Mouse (Mus musculus) kidney, embryonic 16.5 days (tissue): ENCODE results near the gene Mctp2. TPM values are rescaled to one million over a fixed set of nuclear protein-coding genes. Genes with fewer than 3 reads are reported as not detected.
A peak's percentile ranks its signal among the peaks of the same experiment; 100 is the strongest.

Experiments used
- ATAC-seq: fragments of 200-750 bp; cut with Nextera tagmentation; 2 replicates; pipeline ENCODE4 v1.8.0; 2017; ENCODE audit warnings: moderate TSS enrichment; ENCODE audit not compliant: low FRiP score, low TSS enrichment
- H3K27ac ChIP-seq: fragments of 300-500 bp; sonication (generic); 2 replicates; pipeline ENCODE4 v1.5.1; 2014; ENCODE audit warnings: low read length
- H3K27me3 ChIP-seq: fragments of 300-500 bp; sonication (generic); 2 replicates; pipeline ENCODE4 v1.6.1; 2014; ENCODE audit warnings: low read length, control low read depth, mixed read lengths; ENCODE audit not compliant: insufficient read depth
- H3K36me3 ChIP-seq: fragments of 300-500 bp; sonication (generic); 2 replicates; pipeline ENCODE4 v1.6.1; 2014; ENCODE audit warnings: low read length, control low read depth, mixed read lengths; ENCODE audit not compliant: insufficient read depth
- H3K4me1 ChIP-seq: fragments of 300-500 bp; sonication (generic); 2 replicates; pipeline ENCODE4 v1.6.1; 2014; ENCODE audit warnings: low read length, control low read depth, mixed read lengths; ENCODE audit not compliant: insufficient read depth
- H3K4me2 ChIP-seq: fragments of 300-500 bp; sonication (generic); replicated peaks from 2 replicates; pipeline ENCODE4 v1.6.1; 2014; ENCODE audit warnings: low read depth, low read length
- H3K4me3 ChIP-seq: fragments of 300-500 bp; sonication (generic); 2 replicates; pipeline ENCODE4 v1.5.1; 2014; ENCODE audit warnings: mild to moderate bottlenecking, low read length
- H3K9ac ChIP-seq: fragments of 300-500 bp; sonication (generic); replicated peaks from 2 replicates; pipeline ENCODE4 v1.6.1; 2014; ENCODE audit warnings: low read length
- H3K9me3 ChIP-seq: fragments of 300-500 bp; sonication (generic); 2 replicates; pipeline ENCODE4 v1.6.1; 2016; ENCODE audit warnings: low read length, control low read depth
- WGBS: fragments of 180-500 bp; shearing (Covaris S2); extraction: QIAGEN DNeasy Blood & Tissue Kit; methylation state at CpG from one replicate; pipeline ENCODE4 v1.1.7; 2014; 5-methylcytosine and 5-hydroxymethylcytosine counted together
- polyA plus RNA-seq: library from polyadenylated mRNA; unstranded; fragments of >200 nt; fragmentation: Nextera tagmentation; extraction: Ambion mirVana; gene quantifications from 2 replicates; pipeline ENCODE4 v1.2.1, GENCODE M21; 2015

Gene Mctp2
- polyA plus RNA-seq = 5.0 and 5.4 TPM in 2 replicates

DNA sequence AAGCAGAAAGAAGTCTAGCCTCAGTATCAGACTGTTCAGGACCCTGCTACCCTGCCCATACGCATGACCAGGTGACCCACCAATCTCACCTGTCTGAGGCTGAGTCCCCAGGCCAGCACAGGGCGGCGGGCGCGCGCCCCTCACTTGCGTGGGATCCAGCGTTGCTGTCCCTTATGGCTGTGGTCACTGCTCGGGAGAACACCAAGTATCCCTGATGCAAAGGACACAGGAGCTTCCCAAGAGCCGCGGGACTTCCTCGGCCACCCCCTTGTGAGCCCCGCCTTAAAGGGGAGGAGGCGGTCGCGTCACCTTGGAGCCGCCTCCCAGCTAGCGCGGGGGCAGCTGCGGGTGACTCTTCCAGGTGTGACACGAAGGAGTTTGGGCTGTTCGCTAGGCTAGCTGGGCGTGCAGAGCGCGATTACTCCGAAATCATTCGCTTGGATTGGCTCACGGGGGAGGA is at the start of gene Mctp2:
Gene Mctp2 (minus strand): TSS at position 227 of the 460 bp plus-strand sequence.
- no peaks in the 10 kb centered on the region for H3K9me3 ChIP-seq
- ATAC-seq = peak; percentile 97

GRCm38 (mm10) chr7:72345901-72346300 is 39.5 kb upstream of the Mctp2 start:
- Histone ChIP-seq H3K36me3 (no peaks in the 10 kb centered on the region), H3K9me3 (no peaks in the 10 kb centered on the region)

More for the DNA sequence above, at the start of gene Mctp2:
- Histone ChIP-seq H3K27me3 (no peaks in the 10 kb centered on the region), H3K27ac (no peak within 1 kb of the TSS), H3K4me3 (peak within 1 kb of the TSS; percentile 65), H3K36me3 (no peaks in the 10 kb centered on the region), H3K4me2 (peak within 1 kb of the TSS; percentile 99), H3K9ac (peak within 1 kb of the TSS; percentile 66), H3K4me1 (no peaks in the 10 kb centered on the region)
- under 1% methylated on average over 28 of the region's 28 CpGs for WGBS

DNA sequence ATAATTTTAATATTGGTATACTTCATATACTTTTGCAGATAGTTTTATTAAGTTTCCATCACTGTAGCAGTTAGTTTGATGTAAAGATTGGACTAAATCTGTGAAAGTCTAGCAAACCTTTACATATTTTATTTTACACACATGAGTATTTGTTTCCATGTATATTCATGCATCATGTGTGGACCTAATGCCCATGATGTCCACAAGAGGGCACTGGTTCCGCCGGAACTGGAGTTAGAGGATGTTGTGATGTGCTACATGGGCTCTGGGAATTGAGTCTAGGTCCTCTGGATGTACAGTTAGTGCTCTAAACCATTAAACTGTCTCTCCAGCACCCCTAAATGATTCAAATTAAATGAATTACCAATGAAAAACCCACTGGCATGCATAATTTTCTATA is 37.3 kb upstream of the Mctp2 start:
- H3K4me1 ChIP-seq = no peaks in the 10 kb centered on the region
- no peak overlapping the region for H3K9ac ChIP-seq
- H3K27ac ChIP-seq = no peak overlapping the region
- no peak overlapping the region for H3K4me3 ChIP-seq
- ATAC-seq = no peak
- no peaks in the 10 kb centered on the region for H3K27me3 ChIP-seq
- no peaks in the 10 kb centered on the region for H3K9me3 ChIP-seq
- H3K36me3 ChIP-seq = no peaks in the 10 kb centered on the region
- no peak overlapping the region for H3K4me2 ChIP-seq
- 77% methylated on average over 2 of the region's 2 CpGs for WGBS

More at GRCm38 (mm10) chr7:72345901-72346300, 39.5 kb upstream of the Mctp2 start:
- Histone ChIP-seq H3K4me1 (no peaks in the 10 kb centered on the region), H3K9ac (no peak overlapping the region), H3K4me3 (no peak overlapping the region), H3K4me2 (no peak overlapping the region), H3K27me3 (no peaks in the 10 kb centered on the region), H3K27ac (no peak overlapping the region)
- ATAC-seq = no peak

DNA sequence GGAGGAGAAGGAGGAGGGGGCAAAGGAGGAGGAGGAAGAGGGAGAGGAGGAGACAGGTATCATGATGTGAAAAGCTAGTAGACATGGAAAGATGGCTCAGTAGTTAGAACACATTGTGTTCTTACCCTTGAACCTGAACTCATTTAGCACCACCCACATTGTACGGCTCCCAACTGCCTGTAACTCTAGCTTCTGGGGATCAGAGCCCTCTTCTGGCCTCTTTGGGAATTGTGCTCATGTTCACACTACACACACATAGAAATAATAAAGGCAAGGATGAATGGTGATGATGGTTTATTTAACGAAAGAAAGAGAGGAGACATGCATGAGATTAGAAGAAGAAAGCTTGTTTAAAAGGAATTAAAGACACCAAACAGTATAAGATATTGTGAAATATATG is 36.4 kb upstream of the Mctp2 start:
- no peaks in the 10 kb centered on the region for H3K4me1 ChIP-seq
- no peak for ATAC-seq
- H3K27ac ChIP-seq = no peak overlapping the region
- H3K9me3 ChIP-seq = no peaks in the 10 kb centered on the region
- no peaks in the 10 kb centered on the region for H3K36me3 ChIP-seq
- 68% methylated on average over 2 of the region's 2 CpGs for WGBS
- H3K27me3 ChIP-seq = no peaks in the 10 kb centered on the region
- no peak overlapping the region for H3K9ac ChIP-seq
- H3K4me2 ChIP-seq = no peak overlapping the region
- H3K4me3 ChIP-seq = no peak overlapping the region

DNA sequence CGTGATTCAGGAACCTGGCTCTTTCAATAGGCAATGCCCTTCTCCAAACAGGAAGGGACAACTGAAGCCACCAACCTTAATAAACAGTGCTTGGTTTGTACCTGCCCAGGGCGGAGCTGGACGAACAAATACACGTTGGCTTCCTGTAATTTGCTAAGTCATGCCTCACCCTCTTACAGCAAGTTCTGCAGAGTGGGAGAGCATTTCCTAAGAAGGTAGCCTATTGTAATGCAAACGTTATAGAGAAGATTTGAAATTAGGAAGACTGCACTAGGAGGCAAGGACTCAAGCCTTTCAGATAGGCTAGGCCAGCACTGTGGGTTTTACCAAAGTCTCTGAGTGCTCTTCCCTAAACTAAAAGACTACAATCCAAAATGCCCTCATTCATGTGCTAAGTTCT is 19.6 kb upstream of the Mctp2 start:
- Histone ChIP-seq H3K9ac (no peak overlapping the region), H3K27ac (no peak overlapping the region), H3K4me3 (no peak overlapping the region), H3K4me2 (no peak overlapping the region), H3K27me3 (no peaks in the 10 kb centered on the region), H3K9me3 (no peaks in the 10 kb centered on the region), H3K4me1 (no peaks in the 10 kb centered on the region), H3K36me3 (no peaks in the 10 kb centered on the region)
- 74% methylated on average over 5 of the region's 5 CpGs for WGBS
- ATAC-seq = no peak

- no peak overlapping the region for H3K27ac ChIP-seq
- H3K4me1 ChIP-seq = no peaks in the 10 kb centered on the region
- no peak overlapping the region for H3K4me3 ChIP-seq
- no peak overlapping the region for H3K9ac ChIP-seq
- no peaks in the 10 kb centered on the region for H3K27me3 ChIP-seq
- H3K9me3 ChIP-seq = no peaks in the 10 kb centered on the region
- H3K4me2 ChIP-seq = no peak overlapping the region
- no peak for ATAC-seq
- 76% methylated on average over 4 of the region's 4 CpGs for WGBS
- no peaks in the 10 kb centered on the region for H3K36me3 ChIP-seq
Observed at GRCm38 (mm10) chr7:72320906-72321305, 14.5 kb upstream of the Mctp2 start.

DNA sequence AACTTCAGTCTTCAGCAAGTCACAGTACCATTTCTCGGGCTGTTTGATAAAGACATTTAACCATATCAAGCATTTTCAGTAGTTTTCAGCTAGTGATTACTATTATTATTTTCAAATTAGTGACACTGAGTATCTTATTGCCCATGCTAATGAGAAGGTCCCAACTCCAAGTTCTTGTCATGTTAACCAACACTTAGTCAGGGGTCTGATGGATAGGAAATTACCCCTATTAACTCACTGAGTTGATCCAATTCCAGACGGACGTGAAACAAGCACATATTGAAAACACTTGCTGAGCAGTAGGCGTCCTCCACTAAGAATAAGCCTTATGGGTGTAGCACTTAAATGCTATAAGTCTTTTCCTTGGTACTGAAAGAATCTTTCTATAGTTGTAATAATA is 14.0 kb upstream of the Mctp2 start:
- Histone ChIP-seq H3K9me3 (no peaks in the 10 kb centered on the region), H3K27me3 (no peaks in the 10 kb centered on the region), H3K4me1 (no peaks in the 10 kb centered on the region), H3K9ac (no peak overlapping the region), H3K27ac (no peak overlapping the region), H3K36me3 (no peaks in the 10 kb centered on the region), H3K4me2 (no peak overlapping the region), H3K4me3 (no peak overlapping the region)
- WGBS = 88% methylated on average over 4 of the region's 4 CpGs
- ATAC-seq = no peak

DNA sequence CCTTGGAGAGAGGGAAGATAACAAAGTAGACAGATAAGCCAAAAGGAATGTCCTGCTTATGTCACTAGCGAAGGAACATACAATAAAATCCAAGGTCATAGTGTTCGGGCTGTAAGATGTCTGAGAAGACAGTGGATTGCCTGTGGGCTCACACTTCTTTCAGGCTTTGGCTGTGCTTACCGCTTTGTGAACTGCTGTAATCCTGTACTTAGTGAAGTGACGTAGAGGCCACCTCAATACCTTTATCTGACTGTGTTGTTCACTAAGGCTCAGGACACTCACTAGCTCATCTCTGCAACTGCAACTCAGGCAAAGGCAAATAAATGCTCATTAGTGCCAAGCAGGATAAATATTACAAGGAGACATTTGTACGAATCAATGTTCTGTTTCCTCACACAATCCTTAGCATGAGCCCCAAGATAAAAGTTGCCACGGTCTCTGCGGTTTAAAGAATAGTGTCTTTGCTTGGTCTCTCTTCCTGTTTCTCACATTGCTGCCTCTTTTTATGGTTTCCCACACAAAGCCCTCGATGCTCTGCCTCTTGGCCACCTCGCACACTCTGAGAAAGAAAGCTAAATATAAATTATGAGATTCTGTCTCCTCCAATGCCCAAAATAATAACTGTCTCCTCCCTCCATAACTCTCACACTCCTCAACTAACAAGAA is 8.1 kb upstream of the Mctp2 start:
- Histone ChIP-seq H3K4me1 (no peaks in the 10 kb centered on the region), H3K36me3 (no peaks in the 10 kb centered on the region), H3K27ac (no peak overlapping the region), H3K4me2 (no peak overlapping the region), H3K27me3 (no peaks in the 10 kb centered on the region; the same call in 1 of the 2 replicates), H3K9ac (no peak overlapping the region), H3K9me3 (peaks cover 4% of the 10 kb centered on the region), H3K4me3 (no peak overlapping the region)
- 73% methylated on average over 9 of the region's 9 CpGs for WGBS
- ATAC-seq = no peak

DNA sequence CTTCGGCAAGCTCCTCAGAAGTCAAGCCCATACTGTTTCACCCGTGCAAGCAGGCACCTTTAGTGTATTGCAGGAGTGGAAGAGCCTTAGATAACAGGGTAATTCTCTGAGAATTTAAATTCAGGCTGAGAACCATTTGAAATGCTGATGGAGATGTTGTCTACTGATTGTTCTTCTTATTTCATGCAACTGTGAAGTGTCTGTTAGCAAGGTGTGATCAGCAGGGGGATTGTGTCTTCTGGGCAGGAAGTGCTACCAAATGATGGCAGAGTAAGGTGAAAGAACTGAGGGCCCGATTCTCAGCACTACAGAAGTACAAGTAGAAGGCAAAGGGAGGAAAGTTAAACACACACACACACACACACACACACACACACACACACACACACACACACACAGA is 7.5 kb upstream of the Mctp2 start:
- H3K4me1 ChIP-seq = no peaks in the 10 kb centered on the region

GRCm38 (mm10) chr7:72311582-72311981 is 5.2 kb upstream of the Mctp2 start:
- H3K27me3 ChIP-seq = no peaks in the 10 kb centered on the region; the same call in 1 of the 2 replicates
- H3K9me3 ChIP-seq = peaks cover 4% of the 10 kb centered on the region
- WGBS = 58% methylated on average over 8 of the region's 8 CpGs
- no peak overlapping the region for H3K27ac ChIP-seq
- ATAC-seq = no peak
- H3K4me3 ChIP-seq = no peak overlapping the region
- H3K36me3 ChIP-seq = no peaks in the 10 kb centered on the region
- no peak overlapping the region for H3K4me2 ChIP-seq
- H3K4me1 ChIP-seq = no peaks in the 10 kb centered on the region
- no peak overlapping the region for H3K9ac ChIP-seq

More for the DNA sequence above, 7.5 kb upstream of the Mctp2 start:
- Histone ChIP-seq H3K27ac (no peak overlapping the region), H3K9ac (no peak overlapping the region), H3K9me3 (peaks cover 4% of the 10 kb centered on the region), H3K4me2 (no peak overlapping the region), H3K4me3 (no peak overlapping the region), H3K36me3 (no peaks in the 10 kb centered on the region), H3K27me3 (no peaks in the 10 kb centered on the region; the same call in 1 of the 2 replicates)
- WGBS = 56% methylated on average over 3 of the region's 3 CpGs
- ATAC-seq = no peak
